Mouse (Mus musculus): ENCODE data around the gene Zfp618. TPM values are rescaled to one million over a fixed set of nuclear protein-coding genes. Genes with fewer than 3 reads are reported as not detected.
A peak's percentile ranks its signal among the peaks of the same experiment; 100 is the strongest.

The Zfp618 gene
- polyA plus RNA-seq, 1 experiment from 2014 or later = 26.6 TPM

- no peak overlapping the region for H3K4me2 ChIP-seq (ENCODE audit: low read length)
- DNase-seq (ENCODE audit: low spot score) (no peak), ATAC-seq (replicated peaks; ENCODE audit: low FRiP score, low read depth) (no peak)
- peaks cover 10% of the 10 kb centered on the region for H3K4me1 ChIP-seq (replicated peaks; ENCODE audit: insufficient read depth, low read length)
- H3K9ac ChIP-seq (ENCODE audit: low read depth, low read length) = no peak overlapping the region
- no peak overlapping the region for H3K27ac ChIP-seq
- 0 out of 2 replicates have a peak, but pooled peaks cover 3% of the 10 kb centered on the region for H3K36me3 ChIP-seq (ENCODE audit: insufficient read depth, low read length)
- WGBS = 86% methylated on average over 10 of the region's 10 CpGs
- H3K9me3 ChIP-seq (replicated peaks; ENCODE audit: low read length) = no peaks in the 10 kb centered on the region
- no peak overlapping the region for H3K4me3 ChIP-seq (replicated peaks; ENCODE audit: low read depth, low read length)
- H3K27me3 ChIP-seq (ENCODE audit: insufficient read depth, low read length) = no peaks in the 10 kb centered on the region
- no peak for TF ChIP-seq CTCF (IDR thresholded peaks at IDR 0.05; ENCODE audit: low read depth)
Measured at GRCm38 (mm10) chr4:63038937-63039336, 73.6 kb downstream of the Zfp618 start.

GRCm38 (mm10) chr4:63048606-63049005, 83.2 kb downstream of the Zfp618 start:
- no peak for TF ChIP-seq CTCF (IDR thresholded peaks at IDR 0.05; ENCODE audit: low read depth)
- DNase-seq (ENCODE audit: low spot score) (no peak), ATAC-seq (replicated peaks; ENCODE audit: low FRiP score, low read depth) (no peak)
- Histone ChIP-seq H3K9ac (ENCODE audit: low read depth, low read length) (no peak overlapping the region), H3K27me3 (ENCODE audit: insufficient read depth, low read length) (no peaks in the 10 kb centered on the region), H3K4me1 (replicated peaks; ENCODE audit: insufficient read depth, low read length) (peaks cover 33% of the 10 kb centered on the region), H3K36me3 (ENCODE audit: insufficient read depth, low read length) (no peaks in the 10 kb centered on the region), H3K4me3 (replicated peaks; ENCODE audit: low read depth, low read length) (no peak overlapping the region), H3K9me3 (replicated peaks; ENCODE audit: low read length) (no peaks in the 10 kb centered on the region), H3K27ac (peak overlapping the region; percentile 93), H3K4me2 (ENCODE audit: low read length) (no peak overlapping the region)
- WGBS = 71% methylated on average over 3 of the region's 3 CpGs

- no peaks in the 10 kb centered on the region for H3K27me3 ChIP-seq (ENCODE audit: insufficient read depth, low read length)
- H3K9me3 ChIP-seq (replicated peaks; ENCODE audit: low read length) = no peaks in the 10 kb centered on the region
- H3K4me2 ChIP-seq (ENCODE audit: low read length) = no peak overlapping the region
- H3K4me1 ChIP-seq (replicated peaks; ENCODE audit: insufficient read depth, low read length) = peaks cover 39% of the 10 kb centered on the region
- ATAC-seq (replicated peaks; ENCODE audit: low FRiP score, low read depth) (no peak), DNase-seq (ENCODE audit: low spot score) (peak; percentile 80)
- peak overlapping the region; percentile 93 for H3K27ac ChIP-seq
- H3K36me3 ChIP-seq (ENCODE audit: insufficient read depth, low read length) = no peaks in the 10 kb centered on the region
- TF ChIP-seq CTCF (IDR thresholded peaks at IDR 0.05; ENCODE audit: low read depth) = no peak
- H3K4me3 ChIP-seq (replicated peaks; ENCODE audit: low read depth, low read length) = no peak overlapping the region
- H3K9ac ChIP-seq (ENCODE audit: low read depth, low read length) = no peak overlapping the region
Measured at GRCm38 (mm10) chr4:63049596-63050318, 84.4 kb downstream of the Zfp618 start.

GRCm38 (mm10) chr4:63050319-63050676, 84.9 kb downstream of the Zfp618 start:
- ATAC-seq (replicated peaks; ENCODE audit: low FRiP score, low read depth) (no peak), DNase-seq (ENCODE audit: low spot score) (peak; percentile 92)
- 31% methylated on average over 4 of the region's 4 CpGs for WGBS
- Histone ChIP-seq H3K9me3 (replicated peaks; ENCODE audit: low read length) (no peaks in the 10 kb centered on the region), H3K4me3 (replicated peaks; ENCODE audit: low read depth, low read length) (no peak overlapping the region), H3K9ac (ENCODE audit: low read depth, low read length) (no peak overlapping the region), H3K27me3 (ENCODE audit: insufficient read depth, low read length) (no peaks in the 10 kb centered on the region), H3K36me3 (ENCODE audit: insufficient read depth, low read length) (no peaks in the 10 kb centered on the region), H3K27ac (peak overlapping the region; percentile 93), H3K4me2 (ENCODE audit: low read length) (no peak overlapping the region), H3K4me1 (replicated peaks; ENCODE audit: insufficient read depth, low read length) (peaks cover 44% of the 10 kb centered on the region)
- no peak for TF ChIP-seq CTCF (IDR thresholded peaks at IDR 0.05; ENCODE audit: low read depth)

- ATAC-seq (replicated peaks; ENCODE audit: low FRiP score, low read depth) (no peak), DNase-seq (ENCODE audit: low spot score) (no peak)
- no peak overlapping the region for H3K4me3 ChIP-seq (replicated peaks; ENCODE audit: low read depth, low read length)
- no peak overlapping the region for H3K9ac ChIP-seq (ENCODE audit: low read depth, low read length)
- H3K27ac ChIP-seq = peak overlapping the region; percentile 93
- H3K27me3 ChIP-seq (ENCODE audit: insufficient read depth, low read length) = no peaks in the 10 kb centered on the region
- H3K4me2 ChIP-seq (ENCODE audit: low read length) = no peak overlapping the region
- H3K36me3 ChIP-seq (ENCODE audit: insufficient read depth, low read length) = no peaks in the 10 kb centered on the region
- H3K9me3 ChIP-seq (replicated peaks; ENCODE audit: low read length) = no peaks in the 10 kb centered on the region
- 46% methylated on average over 4 of the region's 4 CpGs for WGBS
- no peak for TF ChIP-seq CTCF (IDR thresholded peaks at IDR 0.05; ENCODE audit: low read depth)
- H3K4me1 ChIP-seq (replicated peaks; ENCODE audit: insufficient read depth, low read length) = peaks cover 48% of the 10 kb centered on the region
Measured at GRCm38 (mm10) chr4:63050949-63051348, 85.6 kb downstream of the Zfp618 start.

- 26% methylated on average over 7 of the region's 7 CpGs for WGBS
- H3K27ac ChIP-seq = peak overlapping the region; percentile 93
- H3K4me3 ChIP-seq (replicated peaks; ENCODE audit: low read depth, low read length) = no peak overlapping the region
- no peaks in the 10 kb centered on the region for H3K27me3 ChIP-seq (ENCODE audit: insufficient read depth, low read length)
- peaks cover 59% of the 10 kb centered on the region for H3K4me1 ChIP-seq (replicated peaks; ENCODE audit: insufficient read depth, low read length)
- H3K36me3 ChIP-seq (ENCODE audit: insufficient read depth, low read length) = no peaks in the 10 kb centered on the region
- TF ChIP-seq CTCF (IDR thresholded peaks at IDR 0.05; ENCODE audit: low read depth) = no peak
- ATAC-seq (replicated peaks; ENCODE audit: low FRiP score, low read depth) (peak; percentile 87), DNase-seq (ENCODE audit: low spot score) (peak; percentile 91)
- 0 out of 2 replicates have a peak overlapping the region, but pooled peaks have one; percentile 5 for H3K4me2 ChIP-seq (ENCODE audit: low read length)
- H3K9me3 ChIP-seq (replicated peaks; ENCODE audit: low read length) = no peaks in the 10 kb centered on the region
- no peak overlapping the region for H3K9ac ChIP-seq (ENCODE audit: low read depth, low read length)
Measured at GRCm38 (mm10) chr4:63051940-63052661, 86.7 kb downstream of the Zfp618 start.

All from kidney, postnatal 0 days (tissue).